Mouse (Mus musculus) thymus, adult 18-20 months (tissue): ENCODE measurements around the gene Epb41l3.
"Not testable (repeated sequence)": the region's sequence is repeated elsewhere in the genome, so short reads cannot be mapped to it uniquely, and the experiment has no call there.

Experiments
- DNase-seq, 2 experiments: peaks; one replicate each; pipeline ENCODE4 v3.0.0; 2022; ENCODE audit warnings: mixed read lengths in 2 of 2

The Epb41l3 gene

GRCm38 (mm10) chr17:69109216-69109615 is 33.7 kb downstream of the Epb41l3 start:
- no peak for DNase-seq

- no peak for DNase-seq
Observed at GRCm38 (mm10) chr17:69112232-69112631, 36.7 kb downstream of the Epb41l3 start.

GRCm38 (mm10) chr17:69119183-69119582 is 43.7 kb downstream of the Epb41l3 start:
- DNase-seq = no peak

DNA sequence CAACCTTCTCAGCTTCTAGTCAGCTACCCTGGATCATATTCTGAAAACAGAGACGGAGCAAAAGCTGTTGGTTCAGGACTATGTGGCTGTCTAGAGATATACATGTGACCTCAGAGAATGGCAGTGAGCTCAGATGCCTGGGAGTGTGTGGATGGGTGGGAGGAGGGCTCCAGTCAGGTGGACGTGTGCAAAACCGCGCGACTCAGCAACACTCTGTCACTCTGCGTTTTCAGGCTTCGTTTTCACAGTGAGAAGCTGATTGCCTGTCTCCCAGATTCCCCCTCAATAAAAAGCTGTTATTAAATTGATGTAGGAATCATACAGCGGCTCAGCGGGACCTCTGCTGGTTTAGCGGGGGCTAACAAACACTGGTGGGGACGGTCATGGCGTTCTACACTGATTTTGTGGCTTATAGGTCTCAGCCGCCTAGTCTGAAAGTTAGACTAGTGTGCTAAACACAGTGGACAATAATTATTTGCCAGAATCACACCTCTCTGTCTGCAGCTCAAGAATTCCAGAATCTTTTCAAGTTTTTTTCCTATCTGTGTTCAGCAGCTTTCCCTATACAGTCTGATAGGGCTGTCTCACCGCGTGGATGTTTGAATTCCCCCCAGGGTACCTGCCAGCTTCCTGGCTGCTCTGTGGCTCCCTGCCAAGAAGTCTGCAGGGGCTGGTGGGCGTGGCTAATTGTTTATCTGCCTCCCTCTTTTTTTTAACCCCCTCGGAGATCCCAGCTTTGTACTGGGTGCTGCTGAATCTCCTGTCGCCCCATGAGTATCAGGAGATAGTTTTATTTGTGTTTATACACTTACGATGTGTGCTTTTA is 45.3 kb downstream of the Epb41l3 start:
- no peak for DNase-seq

DNA sequence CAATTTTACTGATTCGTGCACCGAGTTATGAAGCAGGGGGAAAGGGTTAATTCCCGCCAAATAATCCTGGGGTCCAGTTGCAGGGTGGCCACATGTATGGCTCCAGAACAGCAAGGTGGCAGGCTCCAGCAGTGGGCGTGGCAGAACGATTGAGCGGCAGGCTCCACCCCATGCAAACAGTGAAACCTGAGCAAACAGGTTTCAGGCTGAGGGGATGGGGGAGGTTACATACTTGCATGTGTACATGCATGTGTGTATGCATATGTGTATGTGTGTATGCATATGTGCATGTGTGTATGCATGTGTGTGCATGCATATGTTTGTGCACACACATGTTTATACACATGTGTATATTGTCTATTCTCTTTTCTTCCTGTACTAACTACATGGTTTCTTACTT is 46.9 kb downstream of the Epb41l3 start:
- DNase-seq = not testable (repeated sequence)

DNA sequence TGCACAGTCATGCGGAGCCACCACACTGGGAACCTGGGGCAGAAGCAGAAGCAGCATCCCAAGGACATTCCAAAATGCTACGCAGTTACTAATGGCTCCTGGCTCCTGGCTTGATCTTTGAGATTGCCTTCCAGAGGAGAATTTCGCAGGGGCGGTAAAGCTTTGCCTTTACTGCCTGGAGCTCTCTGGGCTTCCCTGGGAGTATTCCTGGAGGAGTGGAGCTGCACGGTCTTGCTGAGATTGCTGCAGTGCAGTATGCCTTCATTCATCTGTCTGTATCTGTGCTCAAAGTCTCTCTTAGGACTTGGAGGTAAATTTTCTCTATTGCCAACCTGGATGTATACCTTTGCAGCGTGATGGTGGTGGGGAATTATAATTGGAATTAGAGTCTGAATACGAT is 52.0 kb downstream of the Epb41l3 start:
- no peak for DNase-seq

DNA sequence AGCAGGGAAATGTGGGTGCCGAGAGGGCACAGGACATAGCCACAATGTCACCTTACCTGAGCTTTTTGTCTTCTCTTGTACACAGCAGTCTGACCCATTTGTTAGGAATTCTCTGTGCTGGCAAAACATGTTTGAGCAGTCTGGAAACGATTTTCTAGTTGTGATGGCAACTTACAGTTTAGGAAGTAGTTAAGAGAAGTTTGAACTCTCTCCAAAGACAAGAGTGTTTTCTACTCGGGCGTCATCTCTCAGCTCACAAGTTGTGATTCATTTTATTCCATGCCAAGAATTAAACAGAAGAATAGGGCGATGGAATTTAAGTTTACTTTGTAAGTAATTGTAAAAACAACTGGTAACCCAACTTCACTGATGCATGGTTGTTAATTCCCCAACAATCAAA is 52.5 kb downstream of the Epb41l3 start:
- no peak for DNase-seq

- DNase-seq = no peak
Observed at GRCm38 (mm10) chr17:69129434-69129833, 54.0 kb downstream of the Epb41l3 start.

GRCm38 (mm10) chr17:69143017-69143416 is 67.5 kb downstream of the Epb41l3 start:
- DNase-seq = no peak

DNA sequence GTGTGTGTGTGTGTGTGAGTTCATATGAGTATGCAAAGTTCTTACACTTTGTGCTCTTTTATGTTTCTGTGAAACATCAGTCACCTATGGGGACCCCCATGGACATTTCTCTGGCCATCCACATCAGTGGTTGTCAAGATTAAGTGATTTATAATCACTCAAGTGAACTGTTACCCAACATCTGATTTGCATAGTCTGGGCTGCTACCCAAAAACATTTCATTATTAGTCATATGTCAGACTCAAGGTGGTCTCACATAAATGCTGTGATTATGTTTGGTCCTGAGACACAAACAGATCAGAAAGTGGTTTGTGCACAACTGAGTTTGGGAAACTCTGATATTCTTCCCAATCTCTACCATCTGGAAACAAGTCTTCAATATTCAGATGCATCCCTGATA is 75.3 kb downstream of the Epb41l3 start:
- DNase-seq = no peak

DNA sequence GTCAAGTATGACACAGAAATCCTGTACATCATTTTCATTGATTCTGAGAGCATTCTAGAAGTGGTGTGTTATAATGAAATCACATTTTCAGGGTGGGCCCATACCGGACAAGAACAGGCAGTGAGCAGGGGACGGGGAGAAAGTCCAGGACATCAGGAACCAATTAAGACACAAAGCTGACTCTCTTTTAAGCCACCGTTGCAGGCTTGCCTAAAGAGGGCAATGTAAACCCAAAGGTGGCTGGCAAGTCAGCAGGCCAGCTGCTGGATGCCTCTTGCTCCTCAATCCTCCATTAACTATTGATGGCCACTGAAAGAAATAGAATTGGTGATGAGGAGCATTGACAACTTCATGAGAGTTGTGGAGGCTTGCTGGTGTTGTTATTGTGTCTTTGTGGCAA is 75.8 kb downstream of the Epb41l3 start:
- no peak for DNase-seq

DNA sequence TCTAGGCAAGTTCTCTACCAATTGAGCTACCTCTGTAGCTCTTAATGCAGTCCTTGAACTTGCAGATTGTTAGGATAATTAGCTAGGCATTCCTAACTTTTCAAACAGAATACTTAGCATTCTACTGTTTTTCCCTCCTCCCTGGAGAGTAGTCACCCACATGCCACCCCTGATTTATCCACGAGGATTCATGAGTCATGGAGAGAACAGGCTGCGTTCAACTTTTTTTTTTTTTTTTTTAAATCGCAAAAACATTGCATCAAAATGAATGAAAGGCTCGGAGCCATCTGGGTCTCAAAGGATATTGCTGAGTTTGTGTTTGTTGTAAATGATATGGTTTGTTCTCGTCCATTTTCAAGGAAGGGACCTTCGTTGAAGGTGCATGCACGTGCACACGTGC is 79.6 kb downstream of the Epb41l3 start:
- no peak for DNase-seq

DNA sequence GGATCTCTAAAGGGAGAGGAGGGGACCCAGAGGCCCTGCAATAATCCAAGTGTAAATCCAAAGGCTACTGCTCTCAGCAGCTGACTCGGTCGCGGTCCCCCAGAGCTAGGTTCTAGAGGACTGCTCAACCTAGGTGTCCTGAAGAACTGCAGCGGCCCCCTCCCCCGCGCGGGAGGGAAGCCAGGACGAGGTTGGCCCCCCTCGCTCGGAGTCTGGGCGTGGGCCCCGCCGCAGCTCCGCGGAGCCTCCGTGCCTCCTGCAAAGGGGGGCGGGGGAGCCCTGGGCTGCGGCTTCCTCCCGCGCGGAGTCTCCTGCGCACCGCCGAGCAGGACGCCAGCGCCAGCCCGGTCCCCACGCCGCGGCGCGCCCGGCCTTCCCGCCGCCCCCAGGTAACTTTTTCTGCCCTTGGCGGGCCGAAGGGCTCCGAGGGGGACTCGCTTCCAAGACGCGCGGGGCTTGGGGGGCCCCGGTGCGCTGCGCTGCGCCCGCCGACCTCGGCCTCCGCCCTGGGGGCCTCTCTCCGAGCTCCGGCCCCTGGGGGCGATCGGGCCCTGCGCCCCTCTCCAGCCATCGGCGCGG is 81.1 kb downstream of the Epb41l3 start:
- DNase-seq = no peak

DNA sequence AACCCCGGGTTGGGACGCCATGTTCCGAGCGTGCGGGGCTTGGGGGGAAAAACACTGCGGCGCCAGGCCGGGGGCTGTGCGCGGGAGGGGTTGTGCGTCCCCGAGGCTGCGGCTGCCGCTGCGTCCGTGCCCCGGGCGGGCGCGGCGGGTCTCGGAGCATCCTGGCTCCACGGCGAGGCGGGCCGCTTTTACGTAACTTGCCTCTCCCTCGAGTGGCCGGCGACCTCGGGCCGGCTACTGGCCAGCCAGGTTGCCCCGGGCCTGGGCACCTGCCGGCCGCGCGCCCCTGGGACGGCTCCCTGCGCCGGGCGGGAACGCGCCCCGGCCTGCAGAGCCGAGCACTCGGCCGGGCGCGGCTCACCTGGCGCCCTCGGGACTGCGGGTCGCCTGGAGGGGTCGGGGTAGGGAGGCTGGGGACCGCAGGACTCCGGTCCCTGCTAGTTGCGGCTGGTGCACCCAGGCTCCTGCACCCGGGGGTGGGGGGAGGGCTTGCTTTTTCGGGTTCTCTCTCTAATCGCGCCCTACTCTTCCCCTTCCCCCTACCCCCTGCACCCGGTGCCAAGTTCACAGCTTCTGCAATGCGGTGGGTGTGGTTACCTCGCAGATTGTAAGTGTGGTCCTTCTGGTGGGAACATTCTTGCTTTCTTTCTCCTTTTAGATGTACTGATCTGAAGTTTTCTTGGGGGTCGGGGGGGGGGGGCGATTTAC is 81.8 kb downstream of the Epb41l3 start:
- no peak for DNase-seq

GRCm38 (mm10) chr17:69157809-69158185 is 82.3 kb downstream of the Epb41l3 start:
- DNase-seq = no peak

GRCm38 (mm10) chr17:69158690-69159089 is 83.2 kb downstream of the Epb41l3 start:
- DNase-seq = no peak

DNA sequence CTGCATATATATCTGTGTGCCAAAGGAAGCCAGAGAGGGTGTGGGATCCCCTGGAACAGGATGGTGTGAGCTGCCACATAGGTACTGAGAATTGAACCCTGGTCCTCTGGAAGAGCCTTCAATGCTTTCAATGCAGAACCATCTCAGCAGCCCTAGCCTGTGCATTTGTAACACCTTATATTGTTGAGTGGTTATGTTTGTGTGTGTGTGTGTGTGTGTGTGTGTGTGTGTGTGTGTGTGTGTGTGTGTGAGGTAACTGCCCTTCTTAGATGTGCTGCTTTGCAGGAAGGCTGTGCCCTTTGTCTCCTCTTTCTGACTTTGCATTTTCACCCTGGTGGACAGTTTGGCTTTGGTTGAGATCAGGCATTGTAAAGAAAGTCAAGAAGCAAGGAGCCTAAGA is 87.2 kb downstream of the Epb41l3 start:
- no peak for DNase-seq

GRCm38 (mm10) chr17:69176949-69177501 is 101.5 kb downstream of the Epb41l3 start:
- DNase-seq = no peak

GRCm38 (mm10) chr17:69177954-69178353 is 102.5 kb downstream of the Epb41l3 start:
- no peak for DNase-seq

- no peak for DNase-seq
Observed at GRCm38 (mm10) chr17:69180905-69181559, 105.5 kb downstream of the Epb41l3 start.

DNA sequence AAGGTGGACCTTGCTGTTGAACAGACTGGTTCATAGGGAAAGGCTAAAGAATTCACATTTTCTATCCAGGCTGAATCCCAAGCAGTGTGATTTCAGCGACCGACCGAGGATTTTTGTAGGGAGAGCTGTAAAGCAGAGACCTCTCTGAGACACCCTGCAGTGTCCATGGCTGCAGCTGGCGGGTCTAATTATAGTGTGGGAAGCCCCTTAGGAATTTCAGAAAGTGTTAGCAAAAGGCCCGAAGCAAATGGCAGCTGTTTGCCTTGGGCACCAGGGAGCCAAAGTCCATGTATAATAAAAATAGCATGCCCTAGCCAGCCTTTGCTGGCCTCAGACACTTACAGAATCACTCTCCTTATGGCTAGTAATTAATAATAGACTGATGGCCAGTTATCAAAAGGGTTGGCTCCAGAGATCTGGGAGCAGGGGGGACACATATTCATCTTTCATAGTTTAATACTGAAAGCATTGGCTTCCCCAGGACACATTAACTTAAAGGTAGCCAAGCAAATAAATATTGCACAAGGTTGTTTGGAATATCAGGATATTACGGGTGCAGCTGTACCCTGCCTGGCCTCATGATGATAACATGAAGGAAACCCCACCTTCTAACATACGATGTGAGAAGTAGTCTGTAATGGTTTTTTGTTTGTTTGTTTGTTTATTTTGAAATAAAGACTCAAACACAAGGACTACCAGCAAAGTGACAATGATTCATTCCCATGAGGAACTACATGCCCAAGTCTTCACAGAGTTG is 106.3 kb downstream of the Epb41l3 start:
- no peak for DNase-seq

GRCm38 (mm10) chr17:69187794-69188193 is 112.3 kb downstream of the Epb41l3 start:
- DNase-seq = no peak
